Mouse (Mus musculus): Measurements from ENCODE around the gene Ackr2. TPM values are rescaled to one million over a fixed set of nuclear protein-coding genes. Genes with fewer than 3 reads are reported as not detected.

Ackr2 gene
- total RNA-seq, 2 experiments from 2014 or later = 3.2 to 3.9 TPM

DNA sequence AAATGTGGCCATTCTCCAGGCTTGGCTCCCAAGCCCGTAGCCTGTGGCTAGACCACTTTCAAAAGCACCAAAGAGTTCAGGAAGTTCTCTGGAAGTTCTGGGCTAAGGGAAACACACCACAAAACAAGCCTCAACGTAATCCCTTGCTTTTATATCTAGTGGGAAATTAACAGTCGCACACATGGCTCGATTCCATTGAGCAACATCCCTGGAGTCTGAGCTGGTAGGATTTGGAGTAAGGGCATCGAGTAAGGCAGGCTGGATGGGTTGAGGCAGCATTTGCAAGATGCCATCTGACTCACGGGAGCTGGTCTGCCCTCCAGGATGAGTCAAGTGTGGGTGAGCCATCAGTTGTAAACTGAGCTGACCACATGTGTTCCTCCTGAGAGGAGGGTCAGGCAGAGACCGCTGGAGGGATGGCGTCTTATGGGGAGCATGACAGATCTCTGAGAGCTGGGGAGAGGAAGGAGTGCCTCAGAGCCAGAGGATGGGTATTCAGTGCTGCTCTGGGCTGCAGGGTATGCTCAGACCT, 16.1 kb downstream of the Ackr2 start:
- no peak for DNase-seq
- intact Hi-C loops (cut with DNase I) = no loop called here

DNA sequence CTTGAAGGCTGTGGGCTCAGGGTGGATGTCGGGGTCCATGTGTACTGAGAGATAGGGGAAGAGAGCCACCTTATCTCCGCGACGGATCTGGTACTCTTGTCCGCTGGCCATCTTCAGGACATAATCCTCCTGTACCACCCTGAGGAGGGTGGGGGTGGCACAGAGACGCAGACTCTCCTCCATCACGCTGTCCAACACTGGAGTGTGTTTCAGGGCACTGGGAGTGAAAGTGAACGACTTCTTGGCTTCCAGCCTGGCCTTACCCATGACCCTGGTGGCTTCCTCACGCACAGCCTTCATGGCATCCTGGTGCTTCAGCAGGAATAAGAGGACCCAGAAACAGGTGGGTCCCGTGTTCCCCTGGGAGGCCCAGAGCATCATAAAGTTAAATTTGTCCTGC, 16.9 kb downstream of the Ackr2 start:
- DNase-seq = no peak
- intact Hi-C loops (cut with DNase I) = no loop called here

DNA sequence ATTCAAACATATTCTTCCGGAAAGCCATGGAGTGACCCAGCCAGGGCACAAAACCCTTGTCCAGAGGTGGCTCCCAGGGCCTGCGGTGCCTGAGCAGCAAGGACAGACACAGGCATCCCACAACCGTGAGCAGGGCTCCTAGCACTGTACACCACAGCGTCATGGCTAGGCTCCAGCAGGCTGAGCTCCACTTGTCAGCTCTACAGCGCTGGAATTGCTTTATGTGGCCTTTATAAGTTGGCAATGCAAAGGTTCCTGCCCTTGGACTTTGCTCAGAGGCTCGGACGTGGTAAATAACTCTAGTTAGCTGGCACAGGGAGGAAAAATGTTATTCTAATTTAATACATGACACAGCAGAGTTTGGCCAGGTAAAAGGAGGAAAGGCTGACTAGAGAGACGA, 17.9 kb downstream of the Ackr2 start, which contains the start of gene Cyp8b1:
Gene Cyp8b1, minus strand, starts transcription at position 204 of the 400 bp plus-strand sequence.
- intact Hi-C loops (cut with DNase I) = no loop called here
- DNase-seq = peak in 1 of 2 experiments; percentile 23

DNA sequence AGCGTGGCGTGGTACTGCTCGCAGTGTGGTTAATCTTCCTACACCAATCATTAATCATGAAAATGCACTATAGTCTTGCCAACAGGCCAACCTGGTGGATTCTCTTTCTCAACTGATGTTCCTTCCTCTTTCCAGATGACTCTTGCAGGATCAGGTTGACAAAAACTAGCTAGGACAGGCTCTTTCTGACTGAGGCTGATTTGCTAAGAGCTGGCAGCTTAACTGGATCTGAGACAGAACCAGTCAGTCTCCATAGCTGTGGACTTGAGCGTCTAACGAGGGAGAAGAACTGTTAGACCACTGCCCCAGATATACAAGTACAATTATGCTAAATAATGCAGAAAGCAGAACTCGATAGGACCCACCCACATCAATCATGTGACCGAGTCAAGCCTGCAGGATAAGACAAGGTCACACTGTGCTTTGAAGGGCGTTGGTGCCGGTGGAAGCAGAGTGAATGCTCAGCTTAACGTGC, 20.9 kb downstream of the Ackr2 start:
- DNase-seq = peak in 1 of 2 experiments; percentile 18
- intact Hi-C loops (cut with DNase I) = no loop called here

DNA sequence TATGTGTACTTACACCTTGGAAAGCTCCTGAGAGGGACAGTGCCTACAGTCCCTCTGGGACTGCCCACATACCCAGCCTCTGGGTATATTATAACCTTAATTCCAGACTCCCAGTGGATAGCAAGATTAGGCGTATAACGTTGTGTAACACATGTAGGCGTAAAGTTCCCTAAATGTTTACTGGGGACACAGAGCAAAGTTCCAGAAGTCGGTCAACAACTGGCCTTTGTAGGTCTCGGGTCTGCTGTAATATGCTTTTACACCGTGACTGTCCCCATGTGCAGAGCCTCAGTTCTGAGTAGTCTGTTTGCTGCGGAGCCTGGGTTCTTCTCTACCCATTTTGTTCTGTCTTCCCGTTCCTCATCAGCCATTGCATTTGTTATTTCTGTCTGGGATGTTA, 25.3 kb downstream of the Ackr2 start:
- intact Hi-C loops (cut with DNase I) = no loop called here
- no peak for DNase-seq

DNA sequence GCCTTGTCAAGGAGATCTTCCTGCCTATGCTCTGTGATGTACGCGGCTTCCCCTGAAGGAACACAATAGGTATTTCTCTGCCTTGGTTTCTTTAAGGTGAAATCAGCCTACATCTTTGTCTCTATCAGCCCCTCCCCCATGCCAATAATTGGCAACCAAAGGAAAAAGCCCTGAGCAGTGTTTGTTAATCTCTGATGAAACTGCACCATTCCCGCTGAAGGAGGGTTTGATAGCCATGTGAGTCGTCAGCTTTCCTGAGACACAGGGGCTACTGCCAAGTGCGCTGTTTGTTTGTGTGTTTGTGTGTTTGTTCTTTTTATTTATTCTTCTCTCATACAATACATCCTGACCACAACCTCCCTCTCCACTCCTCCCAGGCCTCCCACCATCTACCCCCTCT, 25.8 kb downstream of the Ackr2 start:
- intact Hi-C loops (cut with DNase I) = no loop called here

DNA sequence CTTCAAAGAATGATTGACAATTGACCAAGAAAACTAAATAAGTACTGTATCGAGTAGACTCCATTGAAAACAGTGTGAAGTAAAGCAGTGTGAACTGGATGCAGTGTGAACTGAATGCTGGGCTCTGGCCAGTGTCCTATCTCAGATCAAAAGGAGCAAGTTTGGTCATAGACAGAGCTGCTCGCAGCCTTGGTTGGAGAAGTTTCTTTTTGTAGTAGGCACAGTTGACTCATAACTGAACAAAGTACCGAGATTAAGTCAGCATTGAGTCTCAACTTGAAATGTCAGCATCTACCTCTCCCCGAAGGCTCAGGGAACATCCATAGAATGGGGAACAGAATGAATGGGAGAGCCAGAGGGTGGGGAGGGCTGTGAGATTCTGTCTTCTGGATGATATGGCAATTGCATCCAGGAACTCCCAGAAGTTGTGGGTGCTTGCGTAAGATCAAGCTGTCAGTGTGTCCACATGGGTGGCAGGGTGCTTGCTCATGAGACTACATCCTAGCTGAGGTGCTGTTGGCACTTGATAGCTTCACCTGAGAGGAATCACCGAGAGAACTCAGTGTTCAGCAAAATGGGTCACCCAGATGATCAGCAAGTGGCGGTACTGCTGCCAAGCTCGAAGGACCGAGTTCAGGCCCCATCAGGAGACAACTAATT, 26.9 kb downstream of the Ackr2 start:
- intact Hi-C loops (cut with DNase I) = no loop called here
- DNase-seq = no peak

More for the DNA sequence above, 25.8 kb downstream of the Ackr2 start:
- DNase-seq = no peak

DNA sequence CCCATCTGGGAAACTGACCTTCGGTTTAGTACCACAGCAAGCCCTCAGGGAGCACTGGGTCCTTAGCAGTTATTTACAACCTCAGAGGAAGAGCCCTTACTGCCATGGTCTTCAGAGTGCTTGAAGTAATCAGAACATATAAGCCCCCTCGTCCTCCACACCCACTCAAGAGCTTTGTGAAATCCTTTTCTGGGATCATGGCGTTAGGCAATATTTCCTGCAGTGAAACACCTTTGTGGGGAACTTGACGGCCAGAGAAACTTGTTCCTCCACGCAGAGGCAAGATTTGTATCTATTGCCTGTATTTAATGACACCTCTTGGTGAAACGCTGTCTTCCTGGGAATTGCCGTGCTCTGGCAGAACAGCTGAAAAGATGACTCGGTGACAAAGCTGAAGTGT, 27.8 kb downstream of the Ackr2 start:
- intact Hi-C loops (cut with DNase I) = no loop called here
- DNase-seq = no peak

DNA sequence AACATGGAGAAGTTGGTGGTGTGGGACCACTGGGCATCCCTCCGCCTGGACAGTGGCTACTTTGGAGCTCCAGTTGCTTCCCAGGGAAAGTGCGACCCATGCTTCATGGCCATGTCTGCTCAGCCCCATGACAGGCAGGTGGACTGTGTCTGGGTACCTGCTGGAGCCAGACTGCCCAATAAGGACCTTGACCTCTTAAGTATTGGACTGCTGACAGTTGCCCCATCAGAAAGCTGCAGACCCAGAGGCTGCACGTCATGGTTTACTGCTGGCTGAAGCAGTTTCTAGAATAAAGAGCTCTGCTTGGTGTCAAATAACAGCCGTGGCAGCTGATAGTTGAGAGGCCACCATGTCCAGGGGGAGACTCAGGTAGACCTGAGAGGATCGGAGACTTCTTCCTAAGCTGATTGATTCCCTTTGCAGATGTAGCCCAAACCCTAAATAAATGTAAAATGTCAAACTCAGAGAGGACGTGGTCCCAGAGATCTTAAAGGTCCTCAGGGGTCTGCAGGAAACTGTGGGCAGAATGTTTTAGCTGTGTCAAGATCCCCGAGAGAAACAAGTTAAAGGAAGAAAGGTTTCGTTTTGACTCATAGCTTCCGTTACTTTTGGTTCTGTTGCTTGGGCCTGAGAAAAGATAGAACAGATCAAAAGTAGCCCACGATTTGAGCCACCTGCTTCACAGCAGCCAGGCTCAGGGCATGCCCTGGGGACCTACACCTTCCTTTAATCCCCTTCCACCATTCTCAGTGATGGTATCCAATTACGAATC, 28.7 kb downstream of the Ackr2 start:
- intact Hi-C loops (cut with DNase I) = no loop called here
- no peak for DNase-seq

DNA sequence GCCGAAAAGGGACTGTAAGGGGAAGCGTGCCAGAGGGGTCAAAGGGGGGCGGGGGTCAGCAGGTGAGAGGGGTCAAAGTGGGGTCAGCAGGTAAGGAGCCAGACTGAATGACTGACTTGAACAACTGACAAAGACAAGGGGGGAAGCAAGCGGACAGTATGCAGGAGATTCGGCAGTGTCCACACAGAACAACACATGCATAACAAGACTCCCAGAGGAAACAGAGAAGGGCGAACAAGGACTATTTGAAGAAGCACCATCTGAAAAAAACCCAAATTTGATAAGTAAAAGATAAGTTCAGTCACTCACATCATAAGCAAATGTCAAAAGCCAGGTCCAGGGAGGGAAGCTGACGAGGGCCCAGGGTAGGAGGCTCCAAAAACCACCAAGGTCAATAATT, 29.6 kb downstream of the Ackr2 start:
- DNase-seq = no peak
- intact Hi-C loops (cut with DNase I) = no loop called here

DNA sequence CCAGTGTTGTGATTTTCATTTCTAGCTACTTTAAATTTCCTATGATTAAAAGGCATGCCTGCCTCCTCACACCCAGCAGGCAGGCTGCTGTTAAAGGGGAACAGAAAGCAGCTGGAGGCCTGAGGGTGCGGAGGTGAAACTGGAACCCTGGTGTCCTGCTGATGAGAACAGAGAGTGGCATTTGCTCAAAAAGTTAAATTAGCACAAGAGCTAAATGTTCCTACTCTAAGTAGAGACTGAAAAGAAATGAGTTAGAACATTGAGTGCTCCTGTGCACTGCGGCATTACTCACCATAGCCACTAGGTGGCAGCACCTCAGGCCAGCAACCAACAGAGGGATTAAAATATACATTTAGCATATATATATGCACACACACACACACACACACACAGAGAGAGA, 30.3 kb downstream of the Ackr2 start:
- intact Hi-C loops (cut with DNase I) = no loop called here
- DNase-seq = peak; percentile 41 to 53

DNA sequence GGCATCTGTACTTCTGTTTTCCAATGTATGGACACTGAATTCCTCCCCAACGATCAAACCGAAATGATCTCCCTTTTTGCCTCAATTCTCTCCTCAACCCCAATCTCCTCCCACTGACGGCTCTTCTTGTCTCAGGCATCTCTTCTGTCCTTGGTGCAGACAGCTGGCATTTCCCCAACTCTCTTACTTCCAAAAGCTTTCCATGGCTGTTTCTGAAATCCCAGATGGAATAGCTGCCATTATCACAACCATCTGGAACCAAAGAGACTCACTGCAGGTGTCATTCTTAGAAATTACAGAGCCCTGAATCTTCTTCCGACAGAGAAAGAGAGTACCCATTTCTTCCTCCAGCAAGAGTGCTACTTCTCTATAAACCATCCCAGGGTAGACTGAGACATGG, 36.7 kb downstream of the Ackr2 start:
- DNase-seq = no peak
- intact Hi-C loops (cut with DNase I) = no loop called here

DNA sequence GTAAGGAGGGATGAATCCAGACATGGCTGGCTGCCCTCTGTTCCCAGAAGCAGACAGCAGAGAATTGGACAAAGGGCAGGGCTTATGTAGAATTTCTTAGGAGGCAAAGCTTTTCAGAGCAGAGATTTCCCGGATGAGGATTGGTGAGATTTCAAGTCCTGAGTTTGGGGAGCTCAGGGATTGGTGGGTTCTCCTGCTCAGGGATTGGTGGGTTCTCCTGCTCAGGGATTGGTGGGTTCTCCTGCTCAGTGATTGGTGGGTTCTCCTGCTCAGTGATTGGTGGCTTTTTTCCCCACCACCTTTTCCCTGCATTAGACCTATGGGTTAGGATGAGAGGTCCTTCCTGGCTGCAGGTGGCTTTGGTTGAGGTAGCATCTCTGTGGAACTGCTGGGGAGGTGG, 38.8 kb downstream of the Ackr2 start:
- intact Hi-C loops (cut with DNase I) = no loop called here
- DNase-seq = no peak

DNA sequence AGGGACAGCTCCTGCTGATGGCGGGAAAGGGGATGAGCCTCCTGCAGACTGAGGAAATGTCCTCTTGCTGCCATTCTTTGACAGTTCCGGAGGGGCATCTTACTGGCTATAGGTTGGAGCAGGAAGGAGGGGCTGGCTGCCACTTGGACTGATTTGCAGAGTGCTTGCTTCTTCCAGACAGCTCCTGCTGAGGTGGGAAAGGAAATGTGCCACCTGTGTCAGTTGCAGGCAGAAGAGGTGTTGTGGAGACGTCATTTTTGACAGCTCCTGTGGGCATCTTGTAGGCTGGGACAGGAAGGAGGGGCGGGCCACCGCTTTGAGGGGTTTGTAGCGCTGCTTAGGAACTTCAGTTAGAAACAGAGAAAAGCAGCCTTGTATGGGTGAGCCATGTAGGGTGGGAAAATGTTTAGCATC, 39.3 kb downstream of the Ackr2 start:
- no peak for DNase-seq
- intact Hi-C loops (cut with DNase I) = no loop called here

DNA sequence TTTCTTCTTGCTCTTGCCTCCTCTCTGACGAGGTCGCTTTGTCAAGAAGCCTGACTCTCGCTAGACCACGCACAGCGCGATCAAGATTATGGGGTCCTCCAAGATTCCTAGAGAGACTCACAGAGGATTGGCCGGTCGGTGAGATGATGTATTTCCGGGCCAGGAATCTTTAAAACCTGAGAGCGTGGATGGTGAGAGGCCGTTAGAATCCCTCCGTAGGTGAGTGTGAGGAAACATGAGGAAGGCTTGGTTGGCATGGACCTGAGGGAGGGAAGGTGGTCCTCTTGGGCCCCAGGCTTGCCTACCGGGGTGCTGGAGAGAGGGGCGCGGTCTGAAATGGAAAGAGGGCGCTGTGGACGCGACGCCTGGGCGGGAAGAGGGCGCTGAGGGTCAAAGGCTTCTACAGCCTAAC, 39.8 kb downstream of the Ackr2 start:
- DNase-seq = no peak
- intact Hi-C loops (cut with DNase I) = no loop called here

DNA sequence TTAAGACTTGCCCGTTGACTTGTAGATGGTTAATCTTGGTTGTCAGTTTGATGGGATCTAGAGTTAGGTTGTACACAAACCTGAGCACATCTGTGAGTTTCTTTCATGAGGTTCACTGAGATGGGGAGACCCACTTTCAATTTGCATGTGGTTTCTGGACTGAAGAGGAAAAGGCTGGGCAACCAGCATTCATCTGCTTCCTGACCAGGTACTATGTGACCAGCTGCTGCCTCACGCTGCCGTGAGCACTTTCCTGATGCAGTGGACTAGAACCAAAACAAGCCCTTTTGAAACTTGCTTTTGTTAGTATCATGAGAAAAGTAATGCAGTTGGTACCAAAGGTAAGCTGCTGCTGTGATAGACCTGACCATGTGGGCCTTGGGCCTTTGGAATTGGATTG, 44.9 kb downstream of the Ackr2 start:
- intact Hi-C loops (cut with DNase I) = no loop called here
- no peak for DNase-seq

DNA sequence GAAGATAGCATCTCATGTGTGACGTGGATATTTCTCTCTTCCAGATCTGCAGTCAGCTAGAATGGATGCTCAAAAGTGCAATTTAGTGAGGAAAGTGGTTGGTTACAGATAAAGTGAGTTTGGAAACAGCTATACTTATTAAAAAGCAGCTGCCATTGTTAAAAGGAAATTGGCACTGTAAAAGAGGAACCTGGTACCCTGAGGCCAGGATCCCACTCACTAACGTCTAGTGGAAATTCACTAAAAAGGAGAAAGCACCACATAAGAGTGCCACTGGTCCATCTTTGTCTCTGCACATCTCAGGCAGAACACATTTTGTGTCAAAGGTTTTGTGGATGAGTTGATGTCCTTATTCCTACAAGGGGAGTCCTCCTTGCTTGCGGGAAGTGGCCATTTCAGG, 45.5 kb downstream of the Ackr2 start:
- DNase-seq = no peak
- intact Hi-C loops (cut with DNase I) = no loop called here

DNA sequence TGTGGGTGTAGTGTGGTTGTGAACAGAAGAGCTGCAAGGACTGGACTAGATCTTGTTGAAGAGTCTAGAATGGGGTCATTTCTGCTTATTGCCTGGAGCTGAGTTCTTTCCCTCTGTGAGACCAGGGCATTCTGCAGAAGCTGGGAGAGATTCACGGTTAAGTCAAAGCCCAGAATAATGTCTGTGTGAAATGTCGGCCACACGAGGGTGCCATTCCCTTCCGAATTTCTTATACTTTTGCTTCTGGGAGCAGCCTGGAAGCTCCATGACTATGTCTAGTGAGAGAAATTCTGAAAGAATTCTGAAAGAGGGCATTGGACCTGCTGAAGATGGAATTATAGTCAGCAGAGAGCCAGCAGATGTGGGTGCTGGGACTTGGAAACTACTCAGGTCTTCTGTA, 49.6 kb downstream of the Ackr2 start:
- intact Hi-C loops (cut with DNase I) = loop anchor here (1.0 to 2.0 kb wide), 2 partner anchors 38 to 67 kb away; no protein-coding TSS in a partner anchor
- DNase-seq = peak; percentile 79 to 85

DNA sequence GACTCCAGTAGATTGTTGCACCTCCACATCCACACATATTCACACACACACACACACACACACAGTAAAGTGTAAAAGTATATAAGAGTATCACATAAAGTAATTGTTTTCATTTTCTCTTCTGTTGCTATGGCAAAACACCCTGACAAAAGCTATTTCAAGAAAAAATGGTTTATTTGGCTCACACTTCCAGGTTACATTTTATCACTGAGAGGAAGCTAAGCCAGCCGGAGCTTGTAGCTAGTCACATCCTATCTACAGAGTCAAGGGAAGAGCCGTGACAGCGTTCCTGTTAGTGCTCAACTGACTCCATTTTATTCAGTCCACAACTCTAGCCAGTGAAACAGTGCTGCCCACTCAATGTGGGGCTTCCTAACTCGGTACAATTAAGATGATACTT, 50.3 kb downstream of the Ackr2 start:
- intact Hi-C loops (cut with DNase I) = loop anchor here (2.0 kb wide), 1 partner anchor 66 kb away; no protein-coding TSS in a partner anchor
- DNase-seq = no peak

DNA sequence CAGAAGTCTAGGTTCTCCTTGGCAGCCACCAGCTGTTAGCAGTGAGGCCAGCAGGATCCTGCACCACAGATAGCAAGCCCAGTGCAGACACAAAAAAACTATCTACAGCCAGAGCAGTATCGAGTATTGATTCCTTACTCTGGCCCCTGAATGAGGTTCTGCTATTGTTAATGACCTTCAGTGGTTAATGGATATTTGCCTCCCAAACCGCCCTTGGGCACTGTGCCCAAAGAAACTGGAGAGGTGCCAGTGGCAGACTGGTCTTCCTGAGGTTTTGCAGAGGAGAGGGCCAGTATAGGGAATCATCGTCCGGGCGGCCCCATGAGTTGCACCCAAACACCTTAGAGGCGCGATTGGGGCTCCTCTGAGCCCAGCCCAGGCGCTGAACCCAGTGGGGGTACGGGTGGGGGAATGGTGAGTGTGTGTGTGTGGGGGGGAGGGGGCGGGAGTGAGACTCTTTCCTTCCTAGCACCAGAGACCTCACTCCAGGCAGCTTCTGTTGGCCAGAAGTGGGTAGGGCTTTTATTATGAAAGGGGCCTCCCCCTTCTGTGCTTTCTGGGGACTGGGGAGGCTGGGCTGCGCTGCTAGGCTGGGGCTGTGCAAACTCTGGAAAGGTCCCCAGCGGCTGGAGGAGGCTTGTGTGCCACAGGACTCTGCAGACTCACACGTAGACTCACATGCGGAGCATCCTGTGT, 52.4 kb downstream of the Ackr2 start, which contains the start of gene Fam198a:
Gene Fam198a, plus strand, starts transcription at position 571 of the 696 bp plus-strand sequence.
- DNase-seq = peak; percentile 81 to 87
- intact Hi-C loops (cut with DNase I) = no loop called here

DNA sequence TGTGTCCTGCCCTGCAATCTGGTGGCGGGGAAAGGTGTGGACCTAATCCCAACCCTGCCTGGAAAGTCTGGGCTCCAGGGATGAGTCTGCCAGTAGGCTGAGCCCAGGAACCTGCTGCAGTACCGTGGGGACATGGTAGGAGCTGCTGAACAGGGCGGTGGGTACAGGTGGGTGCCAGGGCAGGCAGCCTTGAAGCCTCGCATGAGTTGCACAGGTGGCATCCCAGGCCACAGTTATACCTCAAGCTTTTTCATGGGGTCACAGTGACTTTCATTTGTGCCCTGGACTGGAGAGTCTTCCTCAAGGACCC, 52.9 kb downstream of the Ackr2 start:
- DNase-seq = no peak
- intact Hi-C loops (cut with DNase I) = no loop called here
